Mouse (Mus musculus) embryonic facial prominence, embryonic 11.5 days (tissue): ENCODE measurements around the gene Atxn7l1. TPM values are rescaled to one million over a fixed set of nuclear protein-coding genes. Genes with fewer than 3 reads are reported as not detected.
A peak's percentile ranks its signal among the peaks of the same experiment; 100 is the strongest.

Experiments
- ATAC-seq: fragments of 200-750 bp; cut with Nextera tagmentation; replicated peaks from 2 replicates; pipeline ENCODE4 v1.8.0; 2017; ENCODE audit warnings: low read depth; ENCODE audit not compliant: insufficient number of reproducible peaks, low FRiP score, low TSS enrichment
- DNase-seq: peaks from one replicate; pipeline ENCODE4 v3.0.0-alpha.2; 2015; ENCODE audit warnings: low spot score
- H3K27ac ChIP-seq: fragments of 300-500 bp; sonication (generic); replicated peaks from 2 replicates; pipeline ENCODE4 v1.5.1; 2014; ENCODE audit warnings: mild to moderate bottlenecking, low read depth, low read length, control low read depth
- H3K27me3 ChIP-seq: fragments of 300-500 bp; sonication (generic); 2 replicates; pipeline ENCODE4 v1.6.1; 2014; ENCODE audit warnings: mild to moderate bottlenecking, low read length, moderate library complexity, mixed read lengths; ENCODE audit not compliant: control insufficient read depth, insufficient read depth
- H3K36me3 ChIP-seq: fragments of 300-500 bp; sonication (generic); replicated peaks from 2 replicates; pipeline ENCODE4 v1.6.1; 2014; ENCODE audit warnings: low read depth, mild to moderate bottlenecking, low read length, moderate library complexity, mixed read lengths; ENCODE audit not compliant: control insufficient read depth, insufficient read depth
- H3K4me1 ChIP-seq: fragments of 300-500 bp; sonication (generic); 2 replicates; pipeline ENCODE4 v1.6.1; 2014; ENCODE audit warnings: low read length, mixed read lengths; ENCODE audit not compliant: control insufficient read depth, insufficient read depth
- H3K4me2 ChIP-seq: fragments of 300-500 bp; sonication (generic); 2 replicates; pipeline ENCODE4 v1.6.1; 2014; ENCODE audit warnings: low read depth, mild to moderate bottlenecking, control low read depth, low read length, moderate library complexity
- H3K4me3 ChIP-seq: fragments of 300-500 bp; sonication (generic); 2 replicates; pipeline ENCODE4 v1.5.1; 2014; ENCODE audit warnings: low read depth, low read length, control low read depth
- H3K9ac ChIP-seq: fragments of 300-500 bp; sonication (generic); replicated peaks from 2 replicates; pipeline ENCODE4 v1.6.1; 2014; ENCODE audit warnings: mild to moderate bottlenecking, control low read depth, low read length
- H3K9me3 ChIP-seq: fragments of 300-500 bp; sonication (generic); replicated peaks from 2 replicates; pipeline ENCODE4 v1.6.1; 2016; ENCODE audit warnings: mild to moderate bottlenecking, low read length, inconsistent platforms, mixed read lengths; ENCODE audit not compliant: control insufficient read depth
- WGBS: fragments of 180-500 bp; shearing (Covaris S2); extraction: QIAGEN DNeasy Blood & Tissue Kit; methylation state at CpG from one replicate; pipeline ENCODE4 v1.1.7; 2014; 5-methylcytosine and 5-hydroxymethylcytosine counted together
- polyA plus RNA-seq: library from polyadenylated mRNA; unstranded; fragments of >200 nt; fragmentation: Nextera tagmentation; extraction: Ambion mirVana; gene quantifications from 2 replicates; pipeline ENCODE4 v1.2.1, GENCODE M21; 2014

Atxn7l1 gene
- polyA plus RNA-seq, 1 experiment from 2014 or later = 18.9 TPM

- H3K4me1 ChIP-seq = no peaks in the 10 kb centered on the region
Measured at GRCm38 (mm10) chr12:33390844-33391560, 243.5 kb downstream of the Atxn7l1 start.

DNA sequence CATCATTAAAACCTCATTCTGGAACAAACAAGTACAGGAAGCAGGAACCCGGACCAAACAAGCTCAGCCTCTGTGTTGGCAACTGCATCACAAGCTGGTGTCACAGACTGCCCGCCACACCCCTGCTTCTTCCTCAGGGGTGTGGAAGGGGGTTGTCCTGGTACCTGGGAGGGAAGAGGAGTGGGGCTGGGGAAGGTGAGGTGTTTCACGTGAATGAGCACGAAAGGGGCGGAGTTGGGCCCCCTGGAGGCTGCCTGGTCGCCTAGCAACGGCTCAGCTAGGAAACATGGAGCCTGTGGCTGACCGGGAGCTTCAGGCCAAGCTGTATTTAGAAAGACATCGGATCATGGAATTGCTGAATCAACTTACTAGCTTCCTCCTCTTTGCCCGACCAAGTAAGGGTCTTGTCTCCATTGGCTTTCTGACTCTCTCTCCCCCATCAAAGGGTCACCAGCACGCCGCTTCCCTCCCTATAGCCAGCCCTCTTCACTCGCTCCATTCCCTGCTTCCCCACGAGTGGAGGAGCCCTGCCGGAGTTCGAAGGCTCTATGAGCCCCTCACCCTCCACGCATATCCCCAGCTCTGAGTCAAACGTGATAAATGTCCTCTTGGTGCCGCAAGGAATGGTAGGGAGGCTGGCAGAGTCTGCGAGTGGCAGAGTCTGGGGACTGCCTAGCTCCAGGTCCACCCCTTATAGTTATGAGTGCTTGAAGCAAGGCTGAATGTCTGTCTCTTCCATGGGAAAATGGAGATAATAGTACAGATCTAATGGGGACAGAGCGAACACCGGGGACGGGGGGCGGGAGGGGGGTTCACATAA lies 247.5 kb downstream of the Atxn7l1 start, which contains the start of gene Efcab10:
Efcab10 (plus strand) TSS at position 51 of the 820 bp plus-strand sequence.
- no peaks in the 10 kb centered on the region for H3K4me1 ChIP-seq
- no peaks in the 10 kb centered on the region for H3K27me3 ChIP-seq
- peak; percentile 57; the same call in 1 of the 2 replicates for ATAC-seq
- no peaks in the 10 kb centered on the region for H3K36me3 ChIP-seq
- no peaks in the 10 kb centered on the region for H3K9me3 ChIP-seq
- H3K9ac ChIP-seq = peak within 1 kb of the TSS; percentile 46
- H3K4me3 ChIP-seq = peak within 1 kb of the TSS; percentile 23
- H3K4me2 ChIP-seq = peak within 1 kb of the TSS; percentile 55
- peak; percentile 69 for DNase-seq
- no peak within 1 kb of the TSS for H3K27ac ChIP-seq
- 7% methylated on average over 24 of the region's 24 CpGs for WGBS

More at GRCm38 (mm10) chr12:33390844-33391560, 243.5 kb downstream of the Atxn7l1 start:
- H3K27ac ChIP-seq = no peak overlapping the region
- H3K4me2 ChIP-seq = no peak overlapping the region
- WGBS = 67% methylated on average over 2 of the region's 2 CpGs
- no peak for DNase-seq
- H3K9me3 ChIP-seq = no peaks in the 10 kb centered on the region
- no peak for ATAC-seq
- no peak overlapping the region for H3K9ac ChIP-seq
- H3K36me3 ChIP-seq = no peaks in the 10 kb centered on the region
- H3K27me3 ChIP-seq = no peaks in the 10 kb centered on the region
- H3K4me3 ChIP-seq = no peak overlapping the region

DNA sequence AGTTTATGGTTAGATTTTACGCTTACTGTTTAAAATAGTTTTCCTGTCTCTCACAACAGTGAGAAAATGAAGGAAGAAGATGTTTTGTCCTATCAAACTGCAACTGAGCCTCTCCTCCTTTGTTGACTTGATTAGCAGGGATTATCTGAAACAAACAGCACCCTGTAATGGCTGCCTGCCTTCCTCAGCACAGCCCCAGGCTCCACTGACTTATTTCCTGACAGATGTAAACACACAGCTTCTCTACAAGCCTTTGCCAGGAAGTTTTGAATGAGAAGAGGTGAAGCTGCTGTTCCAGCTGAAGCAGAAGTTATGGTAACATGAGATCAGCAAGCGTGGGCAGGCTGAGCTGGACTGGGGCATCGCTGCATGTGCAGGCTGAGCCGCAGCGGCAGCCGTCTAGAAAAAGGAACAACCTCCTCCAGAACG lies 255.8 kb downstream of the Atxn7l1 start:
- H3K27ac ChIP-seq = no peak overlapping the region
- H3K4me1 ChIP-seq = no peaks in the 10 kb centered on the region
- H3K9me3 ChIP-seq = no peaks in the 10 kb centered on the region
- no peak overlapping the region for H3K9ac ChIP-seq
- ATAC-seq (no peak; the same call in 1 of the 2 replicates), DNase-seq (peak; percentile 37)
- no peaks in the 10 kb centered on the region for H3K27me3 ChIP-seq
- 25% methylated on average over 7 of the region's 7 CpGs for WGBS
- H3K36me3 ChIP-seq = no peaks in the 10 kb centered on the region
- H3K4me3 ChIP-seq = no peak overlapping the region
- no peak overlapping the region for H3K4me2 ChIP-seq

- no peaks in the 10 kb centered on the region for H3K9me3 ChIP-seq
- 60% methylated on average over 5 of the region's 5 CpGs for WGBS
- H3K4me3 ChIP-seq = no peak overlapping the region
- H3K4me2 ChIP-seq = no peak overlapping the region
- DNase-seq = no peak
- no peak overlapping the region for H3K9ac ChIP-seq
- no peaks in the 10 kb centered on the region for H3K4me1 ChIP-seq
- H3K36me3 ChIP-seq = no peaks in the 10 kb centered on the region
- H3K27me3 ChIP-seq = no peaks in the 10 kb centered on the region
- ATAC-seq = no peak
- H3K27ac ChIP-seq = no peak overlapping the region
Measured at GRCm38 (mm10) chr12:33404996-33405395, 257.5 kb downstream of the Atxn7l1 start.

DNA sequence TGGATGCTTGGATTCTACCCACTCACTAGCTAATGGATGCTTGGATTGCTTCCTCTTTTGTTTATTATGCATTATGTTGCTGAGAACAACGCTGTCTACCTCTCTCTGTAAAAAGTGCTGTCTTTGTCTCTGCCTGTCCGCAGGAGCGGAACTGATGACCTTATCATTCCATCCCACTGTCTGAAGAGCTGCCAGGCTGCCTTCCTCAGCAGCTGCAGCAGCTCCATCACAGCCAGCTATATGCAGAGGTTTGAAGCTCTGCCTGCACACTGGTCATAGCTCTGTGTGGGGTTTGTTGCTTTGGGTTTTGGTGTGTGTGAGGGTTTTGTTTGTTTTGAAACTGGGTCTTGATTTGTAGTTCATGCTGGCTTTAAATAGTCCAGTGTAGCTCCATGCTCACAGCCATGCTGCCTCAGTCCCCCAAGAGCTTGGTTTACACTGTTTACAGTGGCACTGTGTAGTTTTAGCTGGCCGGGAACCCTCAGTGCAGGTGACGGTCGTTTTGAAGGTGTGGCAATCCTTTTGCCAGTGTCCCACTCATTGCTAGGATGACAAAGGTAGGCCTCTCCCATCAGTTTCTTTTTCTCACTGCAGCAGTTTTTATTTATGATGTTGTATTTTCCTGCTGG lies 258.0 kb downstream of the Atxn7l1 start:
- DNase-seq (no peak), ATAC-seq (no peak)
- Histone ChIP-seq H3K4me1 (no peaks in the 10 kb centered on the region), H3K9ac (no peak overlapping the region), H3K9me3 (no peaks in the 10 kb centered on the region), H3K36me3 (no peaks in the 10 kb centered on the region), H3K4me3 (no peak overlapping the region), H3K27me3 (no peaks in the 10 kb centered on the region), H3K27ac (no peak overlapping the region), H3K4me2 (no peak overlapping the region)
- 47% methylated on average over 6 of the region's 6 CpGs for WGBS

DNA sequence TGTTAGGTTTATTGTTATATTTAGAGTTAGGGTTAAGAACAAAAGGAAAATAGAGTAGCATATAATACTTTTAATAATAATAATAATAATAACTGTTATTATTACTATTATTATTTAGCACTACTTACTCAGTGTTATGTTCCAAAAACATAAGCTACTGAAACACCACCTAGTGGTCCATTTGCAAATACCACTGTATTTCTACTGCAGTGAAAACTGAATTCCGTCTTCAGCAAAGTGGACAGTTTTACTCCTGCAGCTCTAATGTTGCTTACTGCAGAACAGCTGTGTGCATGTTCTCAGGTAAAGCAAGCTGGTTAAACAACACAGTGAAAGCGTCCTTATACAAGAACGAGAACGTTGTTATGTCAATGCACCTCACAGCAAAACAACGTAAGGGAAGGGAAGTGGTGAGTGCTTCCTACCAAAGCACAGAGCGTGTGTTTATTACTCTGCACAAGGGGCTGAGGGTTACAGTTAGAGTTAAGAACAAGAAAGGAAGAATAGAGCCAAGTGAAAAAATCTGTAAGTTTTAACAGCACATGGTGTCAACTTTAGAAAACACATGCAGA lies 264.2 kb downstream of the Atxn7l1 start:
- H3K9ac ChIP-seq = no peak overlapping the region
- ATAC-seq (no peak), DNase-seq (no peak)
- no peaks in the 10 kb centered on the region for H3K9me3 ChIP-seq
- no peaks in the 10 kb centered on the region for H3K36me3 ChIP-seq
- H3K27me3 ChIP-seq = no peaks in the 10 kb centered on the region
- H3K27ac ChIP-seq = no peak overlapping the region
- no peak overlapping the region for H3K4me3 ChIP-seq
- H3K4me1 ChIP-seq = no peaks in the 10 kb centered on the region
- no peak overlapping the region for H3K4me2 ChIP-seq
- 45% methylated on average over 6 of the region's 6 CpGs for WGBS
